In the genomic region with DNA sequence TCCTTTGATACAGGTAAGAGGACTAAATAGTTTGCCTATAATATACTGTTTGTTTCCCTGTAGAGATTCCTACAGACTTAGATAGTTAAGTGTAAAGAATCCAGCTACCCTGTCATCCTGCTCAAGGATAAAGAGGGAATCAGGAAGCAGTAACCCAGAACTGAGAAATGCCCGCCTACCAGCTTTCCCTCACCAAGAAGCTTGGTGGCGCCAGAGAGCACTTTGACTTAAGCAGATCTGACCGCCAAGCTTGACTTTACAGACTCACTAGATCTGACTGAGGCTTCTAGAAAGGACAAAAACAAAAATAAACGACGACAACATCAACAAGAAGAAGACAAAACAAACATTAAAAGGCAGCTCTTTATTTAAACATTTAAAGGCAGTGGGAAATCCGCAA, we compare ENCODE assay signal across 8 mouse cellular contexts. TPM values are rescaled to one million over a fixed set of nuclear protein-coding genes. Genes with fewer than 3 reads are reported as not detected.
DNase-seq lines count a peak whose midpoint lies in the region; ATAC-seq and TF ChIP-seq lines count a peak whose summit lies in the region.

No protein-coding gene starts in this region.

- peak; percentile 25; the same call in 1 of the 2 replicates for ATAC-seq in hindbrain, embryonic 11.5 days (ENCODE audit: low FRiP score)

- no peaks in the 10 kb centered on the region for H3K9me3 ChIP-seq in hindbrain, embryonic 11.5 days (ENCODE audit: control insufficient read depth, low read length)

- H3K9ac ChIP-seq in hindbrain, embryonic 11.5 days (ENCODE audit: low read depth, low read length), result no peak overlapping the region

- H3K27ac ChIP-seq in hindbrain, embryonic 11.5 days (ENCODE audit: low read depth, low read length), result no peak overlapping the region
- no peak overlapping the region for H3K27ac ChIP-seq in small intestine, adult 2 months (ENCODE audit: insufficient read depth, low read depth, low read length)

- no peak overlapping the region for H3K4me3 ChIP-seq in hindbrain, embryonic 11.5 days (ENCODE audit: low read depth, low read length)
- no peak overlapping the region for H3K4me3 ChIP-seq in small intestine, adult 2 months (ENCODE audit: low read depth, low read length)

- no peaks in the 10 kb centered on the region for H3K4me1 ChIP-seq in hindbrain, embryonic 11.5 days (replicated peaks; ENCODE audit: control insufficient read depth, insufficient read depth, low read length)
- H3K4me1 ChIP-seq in small intestine, adult 2 months (ENCODE audit: control insufficient read depth, insufficient read depth, insufficient read length, low read length), result no peaks in the 10 kb centered on the region; the same call in 1 of the 2 replicates

- no peak for TF ChIP-seq POLR2A in small intestine, adult 2 months (IDR thresholded peaks at IDR 0.05; ENCODE audit: low read depth, low read length)

- peak; percentile 71; the same call in 1 of the 2 replicates for TF ChIP-seq CTCF in small intestine, adult 2 months (IDR thresholded peaks at IDR 0.05; ENCODE audit: extremely low read depth, insufficient read length, insufficient replicate concordance, low read depth, low read length)

- 8% methylated on average over 6 of the region's 6 CpGs for WGBS in hindbrain, embryonic 11.5 days
- WGBS in small intestine, adult 2 months, result 10% methylated on average over 6 of the region's 6 CpGs

- peak; percentile 94 for DNase-seq in R1 (ENCODE audit: low read depth, low spot score)
- peak; percentile 52 for DNase-seq in brain, embryonic 18.5 days (ENCODE audit: low read depth, low spot score)
- peak; percentile 81 for DNase-seq in forelimb bud, embryonic 11.5 days (ENCODE audit: low read depth, low spot score)
- peak; percentile 86 for DNase-seq in hindbrain, embryonic 11.5 days (ENCODE audit: low spot score)
- peak; percentile 60 to 72 for DNase-seq in layer of hippocampus, postnatal 10 days (ENCODE audit: low spot score in 2 of 2)
- peak; percentile 71 for DNase-seq in lung, postnatal 25 days (ENCODE audit: low spot score)
- DNase-seq in thymus, postnatal 25 days, result no peak

- H3K27me3 ChIP-seq in hindbrain, embryonic 11.5 days (ENCODE audit: control insufficient read depth, insufficient read depth, low read length), result peaks cover 3% of the 10 kb centered on the region; the same call in 1 of the 2 replicates
- no peaks in the 10 kb centered on the region for H3K27me3 ChIP-seq in small intestine, adult 2 months (ENCODE audit: control insufficient read depth, insufficient read depth, low read length)

- H3K4me2 ChIP-seq in hindbrain, embryonic 11.5 days (replicated peaks; ENCODE audit: low read depth, low read length), result no peak overlapping the region

- H3K36me3 ChIP-seq in hindbrain, embryonic 11.5 days (ENCODE audit: control insufficient read depth, insufficient read depth, low read length), result no peaks in the 10 kb centered on the region
- H3K36me3 ChIP-seq in small intestine, adult 2 months (ENCODE audit: control insufficient read depth, insufficient read depth, low read length), result no peaks in the 10 kb centered on the region

RNA-seq across cellular contexts. Expression of gene Mme, which starts 56.5 kb away (rescaled TPM):
- 23.7 and 26.0 TPM in 2 replicates for polyA plus RNA-seq in hindbrain, embryonic 11.5 days (2014; fragmentation: Nextera tagmentation; extraction: Ambion mirVana)
- total RNA-seq in layer of hippocampus, postnatal 10 days (2021), result 1 to 10 TPM; 4.1 to 5.3 TPM
- polyA plus RNA-seq in small intestine, adult 2 months (2012; rRNA removed), result 20.5 and 21.8 TPM in 2 replicates
